Mouse (Mus musculus) liver, postnatal 0 days (tissue): Measurements from ENCODE around the gene Ces1e. TPM values are rescaled to one million over a fixed set of nuclear protein-coding genes. Genes with fewer than 3 reads are reported as not detected.

ENCODE experiments used
- ATAC-seq: fragments of 200-750 bp; cut with Nextera tagmentation; 2 replicates; pipeline ENCODE4 v1.8.0; 2017; ENCODE audit warnings: mild to moderate bottlenecking, moderate library complexity
- DNase-seq: peaks from one replicate; pipeline ENCODE4 v3.0.0-alpha.2; 2016
- H3K27ac ChIP-seq: fragments of 300-500 bp; sonication (generic); 2 replicates; pipeline ENCODE4 v1.5.1; 2014; ENCODE audit warnings: antibody characterized with exemption, moderate library complexity, mild to moderate bottlenecking, low read depth
- H3K27me3 ChIP-seq: fragments of 300-500 bp; sonication (generic); 2 replicates; pipeline ENCODE4 v1.6.1; 2014; ENCODE audit warnings: low read length, control low read depth, mixed read lengths; ENCODE audit not compliant: insufficient read depth
- H3K36me3 ChIP-seq: fragments of 300-500 bp; sonication (generic); replicated peaks from 2 replicates; pipeline ENCODE4 v1.6.1; 2014; ENCODE audit warnings: mild to moderate bottlenecking, control low read depth, low read length, moderate library complexity, mixed read lengths; ENCODE audit not compliant: insufficient read depth
- H3K4me1 ChIP-seq: fragments of 300-500 bp; sonication (generic); 2 replicates; pipeline ENCODE4 v1.6.1; 2014; ENCODE audit warnings: antibody characterized with exemption, mild to moderate bottlenecking, control low read depth; ENCODE audit not compliant: insufficient read depth
- H3K4me2 ChIP-seq: fragments of 300-500 bp; sonication (generic); 2 replicates; pipeline ENCODE4 v1.6.1; 2014; ENCODE audit warnings: low read depth, mild to moderate bottlenecking, low read length, moderate library complexity, mixed read lengths
- H3K4me3 ChIP-seq: fragments of 300-500 bp; sonication (generic); 2 replicates; pipeline ENCODE4 v1.5.1; 2014; ENCODE audit warnings: low read depth, low read length
- H3K9ac ChIP-seq: fragments of 300-500 bp; sonication (generic); replicated peaks from 2 replicates; pipeline ENCODE4 v1.6.1; 2014; ENCODE audit warnings: mild to moderate bottlenecking, moderate library complexity
- H3K9me3 ChIP-seq: fragments of 300-500 bp; sonication (generic); 2 replicates; pipeline ENCODE4 v1.6.1; 2016; ENCODE audit warnings: mild to moderate bottlenecking, control low read depth, low read length, mixed read lengths
- CTCF ChIP-seq: sonication (generic); IDR thresholded peaks from 2 replicates; pipeline ENCODE4 v1.5.1; 2016; ENCODE audit warnings: antibody characterized with exemption, low read depth
- EP300 ChIP-seq: IDR thresholded peaks from 2 replicates; pipeline ENCODE4 v1.6.1; 2016; ENCODE audit warnings: antibody characterized with exemption, low read depth, mild to moderate bottlenecking
- WGBS: fragments of 180-500 bp; shearing (Covaris S2); extraction: QIAGEN DNeasy Blood & Tissue Kit; methylation state at CpG from one replicate; pipeline ENCODE4 v1.1.7; 2014; ENCODE audit not compliant: insufficient replicate concordance; 5-methylcytosine and 5-hydroxymethylcytosine counted together
- polyA plus RNA-seq: library from polyadenylated mRNA; unstranded; fragments of >200 nt; fragmentation: Nextera tagmentation; extraction: Ambion mirVana; gene quantifications from 2 replicates; pipeline ENCODE4 v1.2.1, GENCODE M21; 2015

Ces1e gene
- 5.4 and 7.4 TPM in 2 replicates for polyA plus RNA-seq

DNA sequence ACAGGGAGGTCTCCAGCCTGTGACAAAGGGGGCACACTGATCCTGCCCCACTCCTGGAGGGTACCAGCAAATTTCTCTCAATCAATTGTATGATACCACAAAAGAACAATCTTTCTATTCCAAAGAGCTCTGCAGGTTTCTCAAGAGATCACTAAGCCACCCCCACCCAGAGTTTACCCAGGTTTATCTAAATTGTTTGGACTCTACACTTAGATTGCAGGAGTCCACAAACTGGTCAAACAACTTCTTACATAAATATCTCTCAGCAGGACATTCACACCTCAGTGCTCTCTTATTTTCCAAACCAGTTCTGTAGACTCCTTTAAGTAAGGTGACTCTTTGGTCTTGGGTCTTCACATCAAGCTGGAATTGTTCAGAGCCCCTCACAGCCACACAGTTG lies at the start of gene Ces1e:
Gene Ces1e (minus strand): TSS at position 174 of the 400 bp plus-strand sequence.
- ATAC-seq (peak; percentile 43), DNase-seq (peak; percentile 16)
- H3K27me3 ChIP-seq: no peaks in the 10 kb centered on the region
- no peaks in the 10 kb centered on the region for H3K9me3 ChIP-seq
- H3K4me2 ChIP-seq: peak within 1 kb of the TSS; percentile 26; the same call in 1 of the 2 replicates
- no peak for TF ChIP-seq CTCF
- TF ChIP-seq EP300: no peak
- H3K4me1 ChIP-seq: peaks cover 3% of the 10 kb centered on the region
- H3K9ac ChIP-seq: no peak within 1 kb of the TSS
- H3K27ac ChIP-seq: peak within 1 kb of the TSS; percentile 69
- H3K4me3 ChIP-seq: no peak within 1 kb of the TSS
- H3K36me3 ChIP-seq: no peaks in the 10 kb centered on the region

DNA sequence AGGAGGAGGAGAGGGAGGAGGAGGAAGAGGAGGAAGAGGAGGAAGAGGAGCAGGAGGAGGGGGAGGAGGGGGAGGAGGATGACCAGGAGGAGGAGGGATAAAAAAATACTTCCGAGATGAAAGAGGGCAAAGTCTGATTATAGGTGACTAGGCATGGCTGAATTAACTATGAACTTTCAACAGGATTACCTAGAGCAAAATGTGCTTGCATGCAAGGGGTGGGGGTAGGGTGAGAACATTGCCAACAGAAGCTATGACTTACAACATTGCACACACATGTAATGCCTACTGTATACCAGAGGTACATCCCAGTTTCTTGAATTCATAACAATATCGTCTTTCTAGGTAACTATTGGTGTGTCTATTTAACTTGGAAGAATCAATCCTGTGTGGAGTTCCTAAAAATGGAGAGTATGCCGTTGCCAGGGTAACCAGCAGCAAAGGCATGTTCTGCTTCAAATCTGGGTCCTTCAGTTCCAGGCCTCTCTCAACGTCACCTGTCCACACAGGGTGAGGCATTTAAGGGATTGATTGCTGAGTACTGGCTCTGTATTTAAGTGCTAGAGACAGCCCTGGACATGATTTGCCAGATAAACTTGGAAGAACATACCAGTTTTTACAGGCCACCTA lies 48.9 kb upstream of the Ces1e start:
- Histone ChIP-seq H3K27ac (no peak overlapping the region), H3K4me2 (no peak overlapping the region), H3K9ac (no peak overlapping the region), H3K4me3 (no peak overlapping the region), H3K36me3 (no peaks in the 10 kb centered on the region), H3K9me3 (no peaks in the 10 kb centered on the region), H3K4me1 (no peaks in the 10 kb centered on the region; the same call in 1 of the 2 replicates), H3K27me3 (no peaks in the 10 kb centered on the region)
- TF ChIP-seq CTCF (no peak), EP300 (no peak)
- DNase-seq: no peak
- 67% methylated on average over 4 of the region's 4 CpGs for WGBS
- no peak for ATAC-seq

DNA sequence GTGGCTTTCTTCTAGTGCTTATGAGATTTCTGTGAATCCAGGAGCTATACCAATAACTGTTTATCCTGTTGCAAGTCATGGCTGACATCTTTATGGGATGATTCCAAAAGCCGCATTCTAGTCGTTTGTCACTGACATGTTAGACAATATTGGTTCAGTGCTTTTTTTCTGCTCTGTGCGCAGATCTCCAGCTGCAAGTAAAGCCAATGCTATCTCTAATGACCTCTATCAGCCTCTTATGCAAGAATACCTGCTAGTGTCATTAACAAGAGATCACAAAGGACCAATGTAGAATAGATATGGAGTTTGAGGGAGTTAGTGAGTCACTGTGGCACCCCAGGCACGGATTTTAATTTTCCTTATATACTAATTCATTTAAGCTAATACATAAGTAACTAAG lies 45.2 kb upstream of the Ces1e start:
- H3K4me1 ChIP-seq: no peaks in the 10 kb centered on the region; the same call in 1 of the 2 replicates
- no peak overlapping the region for H3K9ac ChIP-seq
- 64% methylated on average over 4 of the region's 4 CpGs for WGBS
- H3K4me3 ChIP-seq: no peak overlapping the region
- DNase-seq (no peak), ATAC-seq (no peak)
- no peaks in the 10 kb centered on the region for H3K9me3 ChIP-seq
- H3K4me2 ChIP-seq: no peak overlapping the region
- no peaks in the 10 kb centered on the region for H3K36me3 ChIP-seq
- no peaks in the 10 kb centered on the region for H3K27me3 ChIP-seq
- no peak overlapping the region for H3K27ac ChIP-seq
- no peak for TF ChIP-seq CTCF

DNA sequence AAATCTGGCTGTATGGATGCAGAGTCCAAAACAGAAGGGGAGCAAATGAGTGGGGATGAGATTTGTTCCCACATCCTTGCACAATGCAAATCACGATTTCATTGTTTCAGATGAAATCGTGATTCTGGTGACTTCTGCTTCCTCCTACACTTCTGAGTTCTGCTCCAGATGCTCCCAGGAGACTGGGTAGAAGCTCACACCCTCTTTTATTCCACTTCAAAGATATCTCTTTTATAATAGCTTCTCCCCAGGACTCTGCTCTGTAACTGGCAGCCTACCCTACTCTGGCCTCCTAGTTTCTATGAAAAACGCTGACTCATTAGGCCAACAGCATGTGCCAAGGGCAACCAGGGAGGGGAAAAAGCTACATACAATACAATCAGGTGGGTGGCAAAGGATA lies 43.9 kb upstream of the Ces1e start:
- no peak overlapping the region for H3K4me3 ChIP-seq
- TF ChIP-seq EP300 (no peak), CTCF (no peak)
- no peaks in the 10 kb centered on the region for H3K36me3 ChIP-seq
- H3K9ac ChIP-seq: no peak overlapping the region
- 78% methylated on average over 3 of the region's 3 CpGs for WGBS
- no peaks in the 10 kb centered on the region for H3K9me3 ChIP-seq
- H3K4me1 ChIP-seq: no peaks in the 10 kb centered on the region; the same call in 1 of the 2 replicates
- DNase-seq: no peak
- no peak overlapping the region for H3K4me2 ChIP-seq
- H3K27me3 ChIP-seq: no peaks in the 10 kb centered on the region
- H3K27ac ChIP-seq: no peak overlapping the region
- no peak for ATAC-seq

DNA sequence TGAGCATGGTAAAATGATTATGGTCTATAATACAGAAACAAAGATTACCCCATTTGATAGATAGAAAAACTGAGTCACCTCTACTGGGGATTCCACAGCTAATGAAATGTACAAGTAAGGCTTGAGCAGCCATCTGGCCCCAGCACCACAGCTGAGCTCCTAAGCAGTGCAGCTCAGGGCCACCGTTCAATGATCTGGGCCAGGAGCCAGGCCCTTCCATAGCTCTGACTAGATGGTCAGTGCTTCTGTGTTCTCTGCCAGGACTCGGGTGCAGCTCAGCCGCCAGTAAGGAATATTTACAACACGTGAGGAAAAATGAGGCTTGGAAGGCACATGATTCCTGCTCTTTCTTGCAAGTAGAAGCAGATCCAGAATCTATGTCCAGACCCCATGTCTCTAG lies 43.3 kb upstream of the Ces1e start:
- no peaks in the 10 kb centered on the region; the same call in 1 of the 2 replicates for H3K4me1 ChIP-seq
- no peak overlapping the region for H3K27ac ChIP-seq
- H3K4me2 ChIP-seq: no peak overlapping the region
- no peak overlapping the region for H3K4me3 ChIP-seq
- H3K9ac ChIP-seq: no peak overlapping the region
- no peak for TF ChIP-seq EP300
- no peak for TF ChIP-seq CTCF
- no peaks in the 10 kb centered on the region for H3K27me3 ChIP-seq
- H3K36me3 ChIP-seq: no peaks in the 10 kb centered on the region
- H3K9me3 ChIP-seq: no peaks in the 10 kb centered on the region
- peak; percentile 50; the same call in 1 of the 2 replicates for ATAC-seq
- 55% methylated on average over 4 of the region's 4 CpGs for WGBS
- peak; percentile 39 for DNase-seq

DNA sequence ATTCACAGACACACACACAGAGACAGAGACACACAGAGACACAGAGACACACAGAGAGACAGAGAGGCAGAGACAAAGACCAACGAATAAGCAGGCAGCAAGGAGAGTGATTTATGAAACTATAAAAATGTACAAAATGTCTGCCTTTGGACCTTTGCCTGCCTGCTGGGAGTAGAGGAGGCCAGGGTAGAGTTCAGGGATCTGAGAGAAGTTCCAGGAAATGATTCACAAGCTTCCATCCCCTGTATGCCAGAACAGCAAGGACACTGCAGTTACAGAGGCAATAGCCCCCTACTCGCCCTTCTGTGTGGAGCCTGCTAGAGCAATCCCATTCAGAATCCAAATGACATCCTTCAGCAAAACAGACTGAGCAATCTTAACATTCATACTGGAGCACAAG lies 32.0 kb upstream of the Ces1e start:
- ATAC-seq: no peak

DNA sequence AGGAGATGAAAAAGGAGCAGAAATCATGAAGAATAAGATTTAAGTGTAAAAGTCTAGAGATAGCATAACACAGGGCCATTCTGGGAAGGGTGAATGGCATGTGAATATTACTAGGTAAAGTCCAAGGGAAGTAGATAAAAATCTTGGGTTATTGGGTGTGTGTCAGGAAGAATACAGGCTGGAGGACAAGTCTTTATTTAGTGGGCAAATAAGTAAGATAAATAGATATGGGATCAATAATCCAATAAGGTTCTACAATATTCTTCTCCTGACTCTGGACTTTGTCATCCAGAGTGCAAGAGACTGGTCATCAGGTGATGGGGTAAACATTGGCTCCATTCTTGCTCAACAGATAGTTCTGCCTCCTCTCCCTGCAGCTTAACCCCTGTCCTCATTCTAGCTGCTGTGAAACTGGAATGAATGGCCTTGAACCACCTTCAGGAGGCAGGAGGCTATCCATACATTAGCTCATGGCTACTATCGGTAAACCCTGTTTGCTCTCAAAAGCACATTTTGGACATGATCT lies 23.0 kb upstream of the Ces1e start:
- no peaks in the 10 kb centered on the region for H3K27me3 ChIP-seq
- H3K27ac ChIP-seq: peak overlapping the region; percentile 45; the same call in 1 of the 2 replicates
- no peaks in the 10 kb centered on the region for H3K36me3 ChIP-seq
- WGBS: 62% methylated on average over 1 of the region's 1 CpGs
- DNase-seq (peak; percentile 15), ATAC-seq (peak; percentile 97)
- no peaks in the 10 kb centered on the region for H3K9me3 ChIP-seq
- no peak overlapping the region for H3K4me3 ChIP-seq
- no peak overlapping the region for H3K9ac ChIP-seq
- no peak overlapping the region for H3K4me2 ChIP-seq
- peak; percentile 90 for TF ChIP-seq EP300
- TF ChIP-seq CTCF: no peak
- no peaks in the 10 kb centered on the region for H3K4me1 ChIP-seq

More for the DNA sequence above, 32.0 kb upstream of the Ces1e start:
- H3K4me1 ChIP-seq: no peaks in the 10 kb centered on the region
- WGBS: 50% methylated on average over 2 of the region's 2 CpGs
- no peak overlapping the region for H3K4me2 ChIP-seq
- H3K27me3 ChIP-seq: no peaks in the 10 kb centered on the region
- H3K9me3 ChIP-seq: no peaks in the 10 kb centered on the region
- H3K4me3 ChIP-seq: no peak overlapping the region
- no peak overlapping the region for H3K27ac ChIP-seq
- no peak for DNase-seq
- H3K9ac ChIP-seq: no peak overlapping the region
- H3K36me3 ChIP-seq: no peaks in the 10 kb centered on the region
- TF ChIP-seq CTCF (no peak), EP300 (no peak)
